ENCODE assay signal across 8 mouse cellular contexts in genomic region chr14:56314459-56314858, GRCm38 (mm10). TPM values are rescaled to one million over a fixed set of nuclear protein-coding genes. Genes with fewer than 3 reads are reported as not detected.
DNase-seq lines count a peak whose midpoint lies in the region; ATAC-seq and TF ChIP-seq lines count a peak whose summit lies in the region.

No protein-coding gene starts in this region.

- no peak for ATAC-seq in forebrain, embryonic 12.5 days (ENCODE audit: low FRiP score)
- 0 out of 2 replicates have a peak, but pooled peaks have one; percentile 15 for ATAC-seq in forebrain, embryonic 16.5 days
- ATAC-seq in liver, embryonic 11.5 days (replicated peaks; ENCODE audit: low FRiP score) = no peak

- no peak for TF ChIP-seq EP300 in ES-Bruce4 (IDR thresholded peaks at IDR 0.05; ENCODE audit: insufficient read depth, low read depth, low read length)

- no peak overlapping the region for H3K4me2 ChIP-seq in forebrain, embryonic 12.5 days
- H3K4me2 ChIP-seq in forebrain, embryonic 16.5 days (ENCODE audit: low read length) = no peak overlapping the region
- H3K4me2 ChIP-seq in liver, embryonic 11.5 days = peak overlapping the region; percentile 19; the same call in 1 of the 2 replicates

- TF ChIP-seq CTCF in ES-Bruce4 (IDR thresholded peaks at IDR 0.05; ENCODE audit: low read depth, low read length) = peak; percentile 82
- TF ChIP-seq CTCF in kidney, adult 2 months (conservative IDR thresholded peaks at IDR 0.05; ENCODE audit: insufficient read depth, insufficient read length, low read depth, low read length) = peak; percentile 88

- peak; percentile 36 for DNase-seq in forebrain, embryonic 10.5 days (ENCODE audit: extremely low spot score, low spot score)
- DNase-seq in c-Kit-positive CD71-negative TER-119-negative erythroid progenitor cells, embryonic 14.5 days (ENCODE audit: low read depth) = peak; percentile 33
- peak; percentile 65 for DNase-seq in kidney, adult 2 months
- no peak for DNase-seq in liver, embryonic 11.5 days (ENCODE audit: low spot score)
- peak; percentile 25 for DNase-seq in retina, postnatal 7 days (ENCODE audit: low read depth, low spot score)

- 38% methylated on average over 7 of the region's 7 CpGs for WGBS in forebrain, embryonic 10.5 days
- WGBS in forebrain, embryonic 12.5 days = 39% methylated on average over 7 of the region's 7 CpGs
- WGBS in forebrain, embryonic 16.5 days = 35% methylated on average over 7 of the region's 7 CpGs
- 21% methylated on average over 7 of the region's 7 CpGs for WGBS in kidney, adult 2 months
- WGBS in liver, embryonic 11.5 days = 30% methylated on average over 7 of the region's 7 CpGs

- H3K36me3 ChIP-seq in forebrain, embryonic 10.5 days (replicated peaks) = no peaks in the 10 kb centered on the region
- H3K36me3 ChIP-seq in forebrain, embryonic 12.5 days (replicated peaks) = no peaks in the 10 kb centered on the region
- H3K36me3 ChIP-seq in ES-Bruce4 (ENCODE audit: control insufficient read depth, insufficient read depth, low read length, poor library complexity, severe bottlenecking) = no peaks in the 10 kb centered on the region
- no peaks in the 10 kb centered on the region for H3K36me3 ChIP-seq in forebrain, embryonic 16.5 days (ENCODE audit: control insufficient read depth, insufficient read depth)
- no peaks in the 10 kb centered on the region for H3K36me3 ChIP-seq in kidney, adult 2 months (ENCODE audit: control insufficient read depth, insufficient read depth, low read length)
- no peaks in the 10 kb centered on the region for H3K36me3 ChIP-seq in liver, embryonic 11.5 days (ENCODE audit: control insufficient read depth, insufficient read depth, low read length)

- H3K9me3 ChIP-seq in forebrain, embryonic 10.5 days = no peaks in the 10 kb centered on the region
- H3K9me3 ChIP-seq in forebrain, embryonic 12.5 days = no peaks in the 10 kb centered on the region
- H3K9me3 ChIP-seq in ES-Bruce4 (replicated peaks; ENCODE audit: control insufficient read depth, insufficient read depth, low read length, poor library complexity, severe bottlenecking) = no peaks in the 10 kb centered on the region
- H3K9me3 ChIP-seq in forebrain, embryonic 16.5 days (ENCODE audit: control insufficient read depth, low read length) = no peaks in the 10 kb centered on the region
- H3K9me3 ChIP-seq in liver, embryonic 11.5 days (ENCODE audit: control insufficient read depth, low read length) = no peaks in the 10 kb centered on the region

- TF ChIP-seq POLR2A in ES-Bruce4 (IDR thresholded peaks at IDR 0.05; ENCODE audit: insufficient read depth, low read length) = no peak
- TF ChIP-seq POLR2A in kidney, adult 2 months (IDR thresholded peaks at IDR 0.05; ENCODE audit: low read depth, low read length) = no peak

- no peaks in the 10 kb centered on the region for H3K27me3 ChIP-seq in forebrain, embryonic 10.5 days (ENCODE audit: poor library complexity, severe bottlenecking)
- H3K27me3 ChIP-seq in forebrain, embryonic 12.5 days = no peaks in the 10 kb centered on the region
- no peaks in the 10 kb centered on the region for H3K27me3 ChIP-seq in ES-Bruce4 (ENCODE audit: control insufficient read depth, insufficient read depth, low read length, poor library complexity, severe bottlenecking)
- no peaks in the 10 kb centered on the region for H3K27me3 ChIP-seq in forebrain, embryonic 16.5 days (replicated peaks; ENCODE audit: control insufficient read depth, insufficient read depth, low read length)
- H3K27me3 ChIP-seq in kidney, adult 2 months (replicated peaks; ENCODE audit: control insufficient read depth, insufficient read depth, low read length) = no peaks in the 10 kb centered on the region
- H3K27me3 ChIP-seq in liver, embryonic 11.5 days (replicated peaks; ENCODE audit: control insufficient read depth, insufficient read depth, low read length) = no peaks in the 10 kb centered on the region

- H3K9ac ChIP-seq in forebrain, embryonic 12.5 days = no peak overlapping the region
- no peak overlapping the region for H3K9ac ChIP-seq in ES-Bruce4 (ENCODE audit: low read depth, poor library complexity, severe bottlenecking)
- no peak overlapping the region for H3K9ac ChIP-seq in forebrain, embryonic 16.5 days (replicated peaks; ENCODE audit: low read depth, low read length)
- H3K9ac ChIP-seq in liver, embryonic 11.5 days (ENCODE audit: low read depth, low read length) = no peak overlapping the region

- 0 out of 2 replicates have a peak, but pooled peaks cover 5% of the 10 kb centered on the region for H3K4me1 ChIP-seq in forebrain, embryonic 10.5 days
- H3K4me1 ChIP-seq in forebrain, embryonic 12.5 days = no peaks in the 10 kb centered on the region
- no peaks in the 10 kb centered on the region for H3K4me1 ChIP-seq in ES-Bruce4 (ENCODE audit: control insufficient read depth, insufficient read depth, low read length)
- H3K4me1 ChIP-seq in forebrain, embryonic 16.5 days (replicated peaks; ENCODE audit: control insufficient read depth, insufficient read depth, low read length) = no peaks in the 10 kb centered on the region
- H3K4me1 ChIP-seq in kidney, adult 2 months (ENCODE audit: control insufficient read depth, insufficient read depth, low read length) = no peaks in the 10 kb centered on the region
- no peaks in the 10 kb centered on the region for H3K4me1 ChIP-seq in liver, embryonic 11.5 days (replicated peaks; ENCODE audit: control insufficient read depth, insufficient read depth, low read length)

- H3K4me3 ChIP-seq in forebrain, embryonic 10.5 days = no peak overlapping the region
- no peak overlapping the region for H3K4me3 ChIP-seq in forebrain, embryonic 12.5 days (replicated peaks)
- no peak overlapping the region for H3K4me3 ChIP-seq in ES-Bruce4 (ENCODE audit: low read depth, low read length)
- H3K4me3 ChIP-seq in forebrain, embryonic 16.5 days (replicated peaks; ENCODE audit: low read length) = no peak overlapping the region
- H3K4me3 ChIP-seq in kidney, adult 2 months (ENCODE audit: insufficient read depth, low read depth, low read length) = no peak overlapping the region
- no peak overlapping the region for H3K4me3 ChIP-seq in liver, embryonic 11.5 days (ENCODE audit: low read depth, low read length)

- no peak overlapping the region for H3K27ac ChIP-seq in forebrain, embryonic 10.5 days
- no peak overlapping the region for H3K27ac ChIP-seq in forebrain, embryonic 12.5 days
- no peak overlapping the region for H3K27ac ChIP-seq in ES-Bruce4 (ENCODE audit: insufficient read depth, low read length)
- H3K27ac ChIP-seq in forebrain, embryonic 16.5 days (ENCODE audit: low read length) = no peak overlapping the region
- H3K27ac ChIP-seq in kidney, adult 2 months (ENCODE audit: insufficient read depth, low read depth, low read length) = no peak overlapping the region
- no peak overlapping the region for H3K27ac ChIP-seq in liver, embryonic 11.5 days (ENCODE audit: low read depth, low read length)

RNA-seq across cellular contexts. Expression of gene Atp12a, which starts 50.4 kb away (rescaled TPM):
- 0.05 TPM in 1 of 2 replicates, not detected in the other for polyA plus RNA-seq in forebrain, embryonic 10.5 days (2016; fragmentation: Nextera tagmentation; extraction: Ambion mirVana)
- 0.06 and 0.10 TPM in 2 replicates for polyA plus RNA-seq in forebrain, embryonic 12.5 days (2016; fragmentation: Nextera tagmentation; extraction: Ambion mirVana)
- 1.7 and 1.9 TPM in 2 replicates for polyA plus RNA-seq in ES-Bruce4 (2011; ENCODE audit: insufficient read depth, insufficient read length, low read depth, missing spikeins)
- polyA plus RNA-seq in forebrain, embryonic 16.5 days (2015; fragmentation: Nextera tagmentation; extraction: Ambion mirVana) = 0.29 and 0.30 TPM in 2 replicates
- polyA plus RNA-seq in kidney, adult 2 months (2012; rRNA removed) = 0.22 and 0.25 TPM in 2 replicates
- 0.14 TPM in 1 of 2 replicates, not detected in the other for polyA plus RNA-seq in liver, embryonic 11.5 days (2014; fragmentation: Nextera tagmentation; extraction: Ambion mirVana)

RNA-seq across cellular contexts. Expression of gene Gzmb, which starts 52.4 kb away (rescaled TPM):
- polyA plus RNA-seq in forebrain, embryonic 10.5 days (2016; fragmentation: Nextera tagmentation; extraction: Ambion mirVana) = not detected in 2 replicates
- polyA plus RNA-seq in forebrain, embryonic 12.5 days (2016; fragmentation: Nextera tagmentation; extraction: Ambion mirVana) = not detected in 2 replicates
- not detected in 2 replicates for polyA plus RNA-seq in ES-Bruce4 (2011; ENCODE audit: insufficient read depth, insufficient read length, low read depth, missing spikeins)
- polyA plus RNA-seq in forebrain, embryonic 16.5 days (2015; fragmentation: Nextera tagmentation; extraction: Ambion mirVana) = not detected in 2 replicates
- polyA plus RNA-seq in kidney, adult 2 months (2012; rRNA removed) = 0.30 and 0.41 TPM in 2 replicates
- 0.15 and 0.17 TPM in 2 replicates for polyA plus RNA-seq in liver, embryonic 11.5 days (2014; fragmentation: Nextera tagmentation; extraction: Ambion mirVana)
